Mouse (Mus musculus) C2C12 (cell line): ENCODE measurements around the gene Tarbp2. TPM values are rescaled to one million over a fixed set of nuclear protein-coding genes. Genes with fewer than 3 reads are reported as not detected.

Experiments
- H3K27me3 ChIP-seq: one replicate; pipeline ENCODE4 v1.6.1; 2011; ENCODE audit not compliant: control insufficient read depth, insufficient read depth, insufficient read length
- H3K36me3 ChIP-seq: one replicate; pipeline ENCODE4 v1.6.1; 2011; ENCODE audit not compliant: control insufficient read depth, insufficient read depth
- H3K4me3 ChIP-seq: one replicate; pipeline ENCODE4 v1.5.1; 2011; ENCODE audit warnings: mild to moderate bottlenecking, control low read depth; ENCODE audit not compliant: poor library complexity, insufficient read depth, severe bottlenecking
- H3K79me2 ChIP-seq: one replicate; pipeline ENCODE4 v1.6.1; 2011; ENCODE audit not compliant: control insufficient read depth, insufficient read depth
- H3K79me3 ChIP-seq: one replicate; pipeline ENCODE4 v1.6.1; 2011; ENCODE audit warnings: low read depth, control low read depth
- H3ac ChIP-seq: one replicate; pipeline ENCODE3; 2011; ENCODE audit warnings: low read depth; ENCODE audit not compliant: control insufficient read depth, insufficient read length
- CEBPB ChIP-seq: IDR thresholded peaks from one replicate; pipeline ENCODE4 v1.6.1; 2011; ENCODE audit warnings: low read depth, mild to moderate bottlenecking, control low read depth, moderate library complexity
- CTCF ChIP-seq: IDR thresholded peaks from one replicate; pipeline ENCODE4 v1.5.1; 2011; ENCODE audit not compliant: control insufficient read depth, insufficient read depth, insufficient read length
- FOSL1 ChIP-seq: IDR thresholded peaks from one replicate; pipeline ENCODE4 v1.8.0; 2011; ENCODE audit warnings: mild to moderate bottlenecking, low read length; ENCODE audit not compliant: poor library complexity, insufficient read depth, severe bottlenecking
- MAX ChIP-seq: IDR thresholded peaks from one replicate; pipeline ENCODE4 v1.6.1; 2011; ENCODE audit warnings: mild to moderate bottlenecking, control low read depth
- MYOD1 ChIP-seq: IDR thresholded peaks from one replicate; pipeline ENCODE4 v1.6.1; 2011; ENCODE audit warnings: low read depth; ENCODE audit not compliant: control insufficient read depth, insufficient read length
- MYOG ChIP-seq: IDR thresholded peaks from one replicate; pipeline ENCODE4 v1.6.1; 2011; ENCODE audit not compliant: control insufficient read depth, insufficient read length; ENCODE audit errors: extremely low read depth
- USF1 ChIP-seq: IDR thresholded peaks from one replicate; pipeline ENCODE4 v1.6.1; 2011; ENCODE audit warnings: low read depth, mild to moderate bottlenecking, control low read depth, moderate library complexity
- polyA plus RNA-seq: library from polyadenylated mRNA; unstranded; fragments of >200 nt; fragmentation: generic; extraction: Trizol; gene quantifications from one replicate; pipeline ENCODE4 v1.2.1, GENCODE M21; 2012; ENCODE audit warnings: missing spikeins

Tarbp2 gene
- polyA plus RNA-seq, 1 experiment = 127 TPM

GRCm38 (mm10) chr15:102552599-102552998 is 34.6 kb downstream of the Tarbp2 start:
- Histone ChIP-seq H3K36me3 (peaks cover 78% of the 10 kb centered on the region), H3K27me3 (no peaks in the 10 kb centered on the region), H3K79me2 (no peaks in the 10 kb centered on the region), H3K79me3 (no peaks in the 10 kb centered on the region), H3ac (no peak overlapping the region), H3K4me3 (no peak overlapping the region)
- TF ChIP-seq USF1 (no peak), CEBPB (no peak), MYOD1 (no peak), MAX (no peak), MYOG (no peak), CTCF (no peak)

GRCm38 (mm10) chr15:102555581-102555980 is 37.6 kb downstream of the Tarbp2 start:
- no peaks in the 10 kb centered on the region for H3K79me3 ChIP-seq
- TF ChIP-seq MYOG (no peak), MYOD1 (no peak), MAX (no peak), CEBPB (no peak), USF1 (no peak), FOSL1 (no peak), CTCF (no peak)
- H3K27me3 ChIP-seq = no peaks in the 10 kb centered on the region
- no peak overlapping the region for H3ac ChIP-seq
- H3K4me3 ChIP-seq = no peak overlapping the region
- no peaks in the 10 kb centered on the region for H3K79me2 ChIP-seq
- H3K36me3 ChIP-seq = peaks cover 86% of the 10 kb centered on the region

GRCm38 (mm10) chr15:102557580-102557979 is 39.6 kb downstream of the Tarbp2 start:
- no peak for TF ChIP-seq MAX
- no peak for TF ChIP-seq CEBPB
- TF ChIP-seq MYOD1 = no peak
- TF ChIP-seq MYOG = no peak
- no peak for TF ChIP-seq FOSL1
- no peak for TF ChIP-seq USF1
- no peak for TF ChIP-seq CTCF
- H3K79me2 ChIP-seq = no peaks in the 10 kb centered on the region
- H3ac ChIP-seq = no peak overlapping the region
- no peaks in the 10 kb centered on the region for H3K79me3 ChIP-seq
- no peaks in the 10 kb centered on the region for H3K27me3 ChIP-seq
- H3K36me3 ChIP-seq = peaks cover 82% of the 10 kb centered on the region
- H3K4me3 ChIP-seq = no peak overlapping the region

GRCm38 (mm10) chr15:102562491-102562890 is 44.5 kb downstream of the Tarbp2 start:
- Histone ChIP-seq H3K27me3 (no peaks in the 10 kb centered on the region), H3ac (no peak overlapping the region), H3K36me3 (peaks cover 46% of the 10 kb centered on the region), H3K4me3 (no peak overlapping the region), H3K79me3 (peaks cover 4% of the 10 kb centered on the region), H3K79me2 (no peaks in the 10 kb centered on the region)
- no peak for TF ChIP-seq CTCF
- TF ChIP-seq FOSL1 = no peak
- TF ChIP-seq MAX = no peak

GRCm38 (mm10) chr15:102563061-102563460 is 45.1 kb downstream of the Tarbp2 start:
- Histone ChIP-seq H3ac (no peak overlapping the region), H3K36me3 (peaks cover 42% of the 10 kb centered on the region), H3K79me2 (no peaks in the 10 kb centered on the region), H3K27me3 (no peaks in the 10 kb centered on the region), H3K4me3 (no peak overlapping the region), H3K79me3 (peaks cover 4% of the 10 kb centered on the region)
- TF ChIP-seq CTCF (no peak), FOSL1 (no peak), MYOD1 (no peak), MAX (no peak), CEBPB (no peak), USF1 (no peak), MYOG (no peak)

GRCm38 (mm10) chr15:102563681-102564080 is 45.7 kb downstream of the Tarbp2 start:
- Histone ChIP-seq H3K79me2 (no peaks in the 10 kb centered on the region), H3K36me3 (peaks cover 38% of the 10 kb centered on the region), H3K79me3 (peaks cover 4% of the 10 kb centered on the region), H3K4me3 (no peak overlapping the region), H3K27me3 (no peaks in the 10 kb centered on the region), H3ac (no peak overlapping the region)
- TF ChIP-seq FOSL1 (no peak), USF1 (no peak), MYOG (no peak)
